Mouse (Mus musculus) stomach, embryonic 15.5 days (tissue): Measurements from ENCODE around the gene Sash3. TPM values are rescaled to one million over a fixed set of nuclear protein-coding genes. Genes with fewer than 3 reads are reported as not detected.
"Not testable (repeated sequence)": the region's sequence is repeated elsewhere in the genome, so short reads cannot be mapped to it uniquely, and the experiment has no call there.

Source experiments
- ATAC-seq: fragments of 200-750 bp; cut with Nextera tagmentation; 2 replicates; pipeline ENCODE4 v1.8.0; 2017; ENCODE audit warnings: low read depth, moderate number of reproducible peaks, moderate TSS enrichment; ENCODE audit not compliant: insufficient read depth, low FRiP score
- H3K27ac ChIP-seq: fragments of 300-500 bp; sonication (generic); 2 replicates; pipeline ENCODE4 v1.5.1; 2015; ENCODE audit warnings: mild to moderate bottlenecking, inconsistent platforms
- H3K27me3 ChIP-seq: fragments of 300-500 bp; sonication (generic); replicated peaks from 2 replicates; pipeline ENCODE4 v1.6.1; 2015; ENCODE audit warnings: inconsistent platforms
- H3K36me3 ChIP-seq: fragments of 300-500 bp; sonication (generic); 2 replicates; pipeline ENCODE4 v1.6.1; 2015; ENCODE audit warnings: inconsistent platforms
- H3K4me1 ChIP-seq: fragments of 300-500 bp; sonication (generic); 2 replicates; pipeline ENCODE4 v1.6.1; 2015; ENCODE audit warnings: inconsistent platforms
- H3K4me2 ChIP-seq: fragments of 300-500 bp; sonication (generic); 2 replicates; pipeline ENCODE4 v1.6.1; 2015; ENCODE audit warnings: mild to moderate bottlenecking, inconsistent platforms
- H3K4me3 ChIP-seq: fragments of 300-500 bp; sonication (generic); replicated peaks from 2 replicates; pipeline ENCODE4 v1.5.1; 2015; ENCODE audit warnings: inconsistent platforms
- H3K9ac ChIP-seq: fragments of 300-500 bp; sonication (generic); 2 replicates; pipeline ENCODE4 v1.6.1; 2015; ENCODE audit warnings: inconsistent platforms
- H3K9me3 ChIP-seq: fragments of 300-500 bp; sonication (generic); 2 replicates; pipeline ENCODE4 v1.6.1; 2016; ENCODE audit warnings: inconsistent platforms
- WGBS: fragments of 180-500 bp; shearing (Covaris S2); methylation state at CpG from one replicate; pipeline ENCODE4 v1.1.7; 2015; 5-methylcytosine and 5-hydroxymethylcytosine counted together
- polyA plus RNA-seq: library from polyadenylated mRNA; unstranded; fragments of >200 nt; fragmentation: Nextera tagmentation; extraction: Ambion mirVana; gene quantifications from 2 replicates; pipeline ENCODE4 v1.2.1, GENCODE M21; 2015

The Sash3 gene
- polyA plus RNA-seq, 1 experiment from 2014 or later: 3.7 TPM

DNA sequence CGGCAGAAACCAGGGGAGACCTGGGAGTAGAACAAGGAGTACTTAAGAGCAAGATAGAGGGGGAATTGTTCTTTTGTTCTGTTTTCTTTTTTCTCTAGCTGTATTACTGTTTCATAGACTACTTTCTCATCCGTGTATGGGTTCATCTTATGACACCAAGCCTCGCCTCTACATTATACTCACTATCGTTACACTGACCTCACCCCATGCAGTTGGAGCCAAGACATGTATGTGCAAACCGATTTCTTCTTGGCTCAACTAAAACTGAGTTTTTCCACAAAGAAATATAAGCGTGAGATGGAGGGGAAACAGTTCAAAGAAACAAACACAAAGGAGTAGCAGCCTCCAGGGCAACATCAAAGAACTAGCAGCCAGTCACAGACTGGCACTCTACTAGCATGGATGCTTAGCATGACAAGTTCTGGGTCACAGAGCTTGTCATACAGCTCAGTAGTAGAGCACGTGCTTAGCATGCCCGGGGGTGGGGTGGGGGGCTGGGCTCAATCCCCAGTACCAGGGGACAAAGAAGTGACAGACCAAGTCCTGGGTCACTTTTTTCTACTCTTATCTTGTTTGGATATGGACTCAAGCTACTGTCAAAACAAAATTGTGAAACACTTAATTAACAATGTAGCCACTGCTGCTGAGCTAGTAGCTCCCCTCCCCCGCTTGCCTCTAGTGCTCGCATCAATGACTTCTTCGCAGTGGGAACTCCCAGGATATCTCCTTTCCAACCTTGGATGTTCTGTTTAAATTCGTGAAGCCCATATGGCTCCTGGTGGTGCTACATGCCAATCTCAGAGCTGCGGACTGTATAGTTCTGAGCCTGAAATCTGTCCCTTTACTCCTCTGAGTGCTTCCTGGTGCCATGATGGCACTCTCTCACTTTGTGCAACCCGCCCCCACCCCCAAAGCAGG, 47.3 kb downstream of the Sash3 start:
- H3K27me3 ChIP-seq: no peaks in the 10 kb centered on the region
- no peak for ATAC-seq

DNA sequence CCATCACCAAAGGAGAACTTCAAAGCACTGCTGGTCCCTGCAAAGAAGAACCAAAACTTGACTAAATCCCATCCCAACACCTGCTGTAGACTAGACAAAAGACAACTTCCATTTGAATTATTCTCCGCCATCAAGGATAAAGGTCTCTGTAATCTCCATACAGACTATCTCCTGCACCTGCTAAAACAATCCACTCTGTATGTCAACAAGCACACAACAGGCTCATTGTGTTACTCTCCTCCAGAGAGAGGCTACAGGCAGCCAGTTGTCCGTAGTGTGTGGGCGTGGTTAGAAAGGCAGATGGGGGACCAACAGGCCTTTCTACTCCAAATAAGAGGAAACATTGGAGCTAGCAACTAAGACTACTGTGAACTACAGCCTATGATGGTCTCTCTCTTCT, 51.6 kb downstream of the Sash3 start:
- H3K27me3 ChIP-seq: no peaks in the 10 kb centered on the region
- no peaks in the 10 kb centered on the region for H3K9me3 ChIP-seq
- ATAC-seq: no peak
- WGBS: 77% methylated on average over 3 of the region's 3 CpGs
- no peak overlapping the region for H3K4me2 ChIP-seq
- H3K27ac ChIP-seq: no peak overlapping the region
- H3K9ac ChIP-seq: no peak overlapping the region
- H3K4me3 ChIP-seq: no peak overlapping the region
- no peaks in the 10 kb centered on the region for H3K36me3 ChIP-seq
- no peaks in the 10 kb centered on the region for H3K4me1 ChIP-seq

More for the DNA sequence above, 47.3 kb downstream of the Sash3 start:
- no peak overlapping the region for H3K4me2 ChIP-seq
- no peaks in the 10 kb centered on the region for H3K9me3 ChIP-seq
- no peak overlapping the region for H3K4me3 ChIP-seq
- WGBS: 80% methylated on average over 14 of the region's 14 CpGs
- no peak overlapping the region for H3K9ac ChIP-seq
- no peak overlapping the region for H3K27ac ChIP-seq
- H3K36me3 ChIP-seq: no peaks in the 10 kb centered on the region
- H3K4me1 ChIP-seq: no peaks in the 10 kb centered on the region

DNA sequence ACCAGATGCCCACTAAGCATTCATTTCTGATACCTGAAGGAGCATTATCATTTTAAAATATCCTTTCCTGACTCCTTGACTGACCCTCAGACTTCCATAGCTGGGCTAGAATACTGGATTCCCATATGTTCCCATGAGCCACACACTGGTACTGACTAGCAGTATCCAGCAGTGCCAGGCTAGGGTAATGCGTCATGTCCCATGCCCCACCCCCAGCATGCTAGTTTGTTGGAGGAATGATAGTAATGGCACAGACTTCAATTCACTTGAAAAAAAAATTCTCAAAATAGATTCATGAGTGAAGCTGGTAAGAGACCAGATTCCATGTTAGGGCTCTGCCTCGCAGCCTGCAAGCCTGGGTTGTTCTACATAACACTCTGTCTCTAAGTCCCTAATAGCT, 52.8 kb downstream of the Sash3 start:
- 87% methylated on average over 2 of the region's 2 CpGs for WGBS
- H3K36me3 ChIP-seq: no peaks in the 10 kb centered on the region
- no peak overlapping the region for H3K9ac ChIP-seq
- H3K4me3 ChIP-seq: no peak overlapping the region
- no peak for ATAC-seq
- H3K4me1 ChIP-seq: no peaks in the 10 kb centered on the region
- no peaks in the 10 kb centered on the region for H3K27me3 ChIP-seq
- no peak overlapping the region for H3K27ac ChIP-seq
- no peak overlapping the region for H3K4me2 ChIP-seq
- no peaks in the 10 kb centered on the region for H3K9me3 ChIP-seq

DNA sequence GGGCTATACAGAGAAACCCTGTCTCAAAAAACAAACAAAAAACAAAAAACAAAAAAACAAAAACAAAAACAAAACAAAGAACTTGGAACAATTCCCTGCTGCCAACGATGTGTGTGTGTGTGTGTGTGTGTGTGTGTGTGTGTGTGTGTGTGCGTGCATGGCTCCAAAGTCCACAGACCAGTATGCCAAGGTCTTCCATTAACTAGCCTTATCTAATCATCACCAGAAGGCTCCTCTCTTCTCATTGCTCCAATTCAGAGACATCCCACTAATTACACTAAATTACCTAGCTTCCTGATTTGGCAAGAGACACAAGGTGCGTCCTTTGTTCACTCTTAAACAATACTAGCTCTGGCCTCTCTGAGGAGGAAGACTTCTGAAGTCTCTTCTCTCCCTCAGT, 54.5 kb downstream of the Sash3 start:
- WGBS: 77% methylated on average over 3 of the region's 3 CpGs
- Histone ChIP-seq H3K27me3 (no peaks in the 10 kb centered on the region), H3K27ac (no peak overlapping the region), H3K4me2 (no peak overlapping the region), H3K9me3 (no peaks in the 10 kb centered on the region), H3K4me1 (no peaks in the 10 kb centered on the region), H3K4me3 (no peak overlapping the region), H3K36me3 (no peaks in the 10 kb centered on the region), H3K9ac (no peak overlapping the region)
- ATAC-seq: no peak

DNA sequence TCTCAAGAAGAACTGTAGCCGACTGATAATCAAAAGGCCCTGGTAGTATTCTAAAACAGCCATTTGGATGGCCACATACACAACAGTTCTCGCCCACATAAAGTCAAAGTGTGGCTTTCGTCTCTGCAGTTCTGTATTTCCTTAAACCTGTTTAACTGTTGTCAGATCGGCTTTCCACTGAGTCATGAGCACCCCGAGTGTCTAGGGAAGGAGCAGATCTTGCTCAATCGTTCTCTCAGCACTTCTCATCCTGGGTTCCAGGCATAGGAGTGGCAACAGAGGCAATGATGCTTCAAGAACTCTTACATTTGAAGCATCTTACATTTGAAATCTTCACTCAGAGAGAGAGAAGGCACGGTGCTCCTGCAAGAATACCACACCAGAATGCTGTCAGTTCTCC, 55.7 kb downstream of the Sash3 start:
- WGBS: 77% methylated on average over 7 of the region's 7 CpGs
- ATAC-seq: no peak

DNA sequence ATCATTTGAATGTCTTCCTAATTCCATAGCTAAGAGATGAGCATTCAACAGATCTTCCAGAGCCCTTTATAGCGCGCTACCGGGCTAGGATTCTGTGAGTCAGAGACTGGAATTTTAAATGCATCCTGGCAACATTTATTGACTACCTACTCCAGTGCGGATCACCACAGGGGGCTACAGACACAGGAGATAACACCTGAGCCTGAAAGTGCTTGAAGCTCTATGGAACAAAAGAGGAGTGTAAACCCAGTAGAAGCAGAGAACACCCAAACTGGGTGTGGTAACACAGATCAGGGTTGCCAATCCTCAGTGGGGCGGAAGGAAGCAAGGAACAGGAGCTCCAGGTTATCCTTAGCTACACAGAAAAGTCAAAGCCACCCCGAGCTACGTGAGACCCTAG, 56.2 kb downstream of the Sash3 start:
- Histone ChIP-seq H3K9me3 (no peaks in the 10 kb centered on the region), H3K4me2 (no peak overlapping the region), H3K27ac (no peak overlapping the region), H3K4me3 (no peak overlapping the region), H3K36me3 (no peaks in the 10 kb centered on the region), H3K4me1 (no peaks in the 10 kb centered on the region), H3K9ac (no peak overlapping the region), H3K27me3 (no peaks in the 10 kb centered on the region)
- WGBS: 82% methylated on average over 7 of the region's 7 CpGs
- ATAC-seq: no peak

More for the DNA sequence above, 55.7 kb downstream of the Sash3 start:
- Histone ChIP-seq H3K9ac (no peak overlapping the region), H3K4me3 (no peak overlapping the region), H3K9me3 (no peaks in the 10 kb centered on the region), H3K27me3 (no peaks in the 10 kb centered on the region), H3K4me1 (no peaks in the 10 kb centered on the region), H3K4me2 (no peak overlapping the region), H3K36me3 (no peaks in the 10 kb centered on the region), H3K27ac (no peak overlapping the region)

DNA sequence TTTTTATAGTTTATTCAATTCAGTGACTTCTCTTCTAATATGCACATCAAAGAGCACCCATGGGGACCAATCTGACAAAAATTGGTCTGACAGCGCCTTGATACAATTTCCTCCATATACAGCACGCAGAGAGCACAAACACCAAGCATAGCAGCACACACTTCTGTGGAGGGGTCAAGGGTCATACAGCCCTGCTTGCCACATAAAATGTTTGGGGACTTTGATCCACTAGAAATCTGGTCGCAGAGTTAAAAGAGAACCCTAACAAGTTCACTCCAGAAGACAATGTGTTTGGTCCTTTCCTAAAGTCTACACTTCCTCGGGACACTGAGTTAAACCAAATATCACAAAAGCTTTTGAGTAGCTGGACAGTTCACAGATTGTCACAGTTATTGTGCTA, 56.8 kb downstream of the Sash3 start:
- H3K27me3 ChIP-seq: no peaks in the 10 kb centered on the region
- H3K4me2 ChIP-seq: no peak overlapping the region
- H3K4me1 ChIP-seq: no peaks in the 10 kb centered on the region
- ATAC-seq: no peak
- H3K27ac ChIP-seq: no peak overlapping the region
- no peak overlapping the region for H3K9ac ChIP-seq
- no peaks in the 10 kb centered on the region for H3K36me3 ChIP-seq
- H3K9me3 ChIP-seq: no peaks in the 10 kb centered on the region
- WGBS: 73% methylated on average over 4 of the region's 4 CpGs
- no peak overlapping the region for H3K4me3 ChIP-seq

DNA sequence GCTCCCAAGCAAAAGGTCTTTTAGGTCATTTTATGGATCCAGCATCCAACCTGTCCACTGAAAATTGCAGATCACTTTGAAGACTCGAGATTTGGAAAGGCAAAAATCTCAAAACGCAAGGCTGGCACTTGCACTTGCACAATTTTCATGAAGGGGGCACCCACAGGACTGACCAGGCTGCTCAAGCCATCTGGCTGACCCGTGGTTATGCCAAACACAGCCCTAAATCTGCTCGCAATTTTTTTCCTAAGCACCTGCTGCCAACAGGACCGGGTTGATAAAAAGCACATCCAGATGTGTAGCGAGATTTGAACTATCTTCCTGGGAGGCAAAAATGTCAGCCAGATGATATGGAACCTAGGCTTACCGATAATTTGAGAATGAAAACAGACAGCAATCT, 57.5 kb downstream of the Sash3 start:
- Histone ChIP-seq H3K4me1 (no peaks in the 10 kb centered on the region), H3K27ac (no peak overlapping the region), H3K4me3 (no peak overlapping the region), H3K27me3 (no peaks in the 10 kb centered on the region), H3K4me2 (no peak overlapping the region), H3K9ac (no peak overlapping the region), H3K9me3 (no peaks in the 10 kb centered on the region), H3K36me3 (no peaks in the 10 kb centered on the region)
- no peak for ATAC-seq
- WGBS: 79% methylated on average over 7 of the region's 7 CpGs

DNA sequence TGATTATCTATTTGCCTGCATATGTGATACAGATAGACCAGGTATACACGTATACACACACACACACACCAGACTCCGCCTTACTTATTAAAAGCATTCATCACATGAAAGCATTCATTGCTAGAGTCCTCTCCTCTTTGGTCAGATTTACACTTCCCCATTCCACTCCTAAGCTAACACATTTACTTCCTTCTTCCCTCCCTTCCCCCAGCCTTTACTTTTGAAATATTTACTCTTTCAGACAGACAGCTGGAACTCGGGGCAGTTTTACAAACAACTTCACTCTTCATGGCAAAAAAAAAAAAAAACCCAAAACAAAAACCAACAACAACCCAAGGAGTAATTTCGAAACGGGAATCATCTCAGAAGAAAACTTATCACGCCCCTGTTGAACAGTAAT, 58.2 kb downstream of the Sash3 start:
- Histone ChIP-seq H3K4me2 (no peak overlapping the region), H3K27ac (no peak overlapping the region)
- no peak for ATAC-seq

DNA sequence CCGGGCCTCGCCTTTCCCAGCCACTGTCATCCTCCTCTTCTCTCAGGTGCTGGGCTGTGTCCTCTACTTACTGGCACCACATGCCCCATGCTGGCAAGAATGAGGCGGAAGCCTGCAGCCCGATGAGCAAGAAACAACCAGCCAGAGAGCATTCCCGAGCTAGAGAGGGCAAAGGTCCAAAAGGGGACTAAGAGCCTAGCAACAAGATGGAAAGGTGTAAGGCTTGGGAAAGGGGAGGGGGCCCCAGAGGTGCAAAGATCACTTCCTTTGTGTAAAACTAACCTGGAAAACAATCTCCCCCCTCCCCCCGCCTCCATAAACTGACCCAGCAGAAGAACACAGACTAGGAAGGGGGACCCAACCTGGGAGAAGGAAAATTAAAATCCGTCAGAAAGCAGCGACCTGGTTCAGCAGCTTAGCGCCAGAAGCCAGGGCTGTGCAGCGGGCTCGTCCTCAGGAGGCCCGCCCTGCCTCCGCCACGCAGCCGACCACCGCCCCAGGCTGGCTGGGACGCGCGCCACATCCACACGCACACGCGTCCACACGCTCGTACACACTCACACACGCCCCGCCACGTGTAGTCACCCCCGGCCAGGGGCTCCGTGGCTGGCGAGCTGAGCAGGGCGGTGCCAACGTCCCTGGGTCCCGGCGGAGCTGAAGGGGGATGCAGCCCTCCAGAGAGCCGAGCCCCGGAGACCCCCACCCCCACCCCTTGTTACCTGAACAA, 61.7 kb downstream of the Sash3 start:
- ATAC-seq: peak; percentile 69
- peak overlapping the region; percentile 52 for H3K4me2 ChIP-seq
- no peaks in the 10 kb centered on the region for H3K27me3 ChIP-seq
- WGBS: 11% methylated on average over 36 of the region's 36 CpGs
- H3K27ac ChIP-seq: peak overlapping the region; percentile 57
- H3K9me3 ChIP-seq: no peaks in the 10 kb centered on the region
- H3K4me3 ChIP-seq: peak overlapping the region; percentile 64
- no peaks in the 10 kb centered on the region for H3K4me1 ChIP-seq
- peak overlapping the region; percentile 44 for H3K9ac ChIP-seq
- no peaks in the 10 kb centered on the region for H3K36me3 ChIP-seq

More for the DNA sequence above, 58.2 kb downstream of the Sash3 start:
- H3K36me3 ChIP-seq: no peaks in the 10 kb centered on the region
- no peaks in the 10 kb centered on the region for H3K4me1 ChIP-seq
- no peak overlapping the region for H3K4me3 ChIP-seq
- WGBS: 68% methylated on average over 6 of the region's 6 CpGs
- H3K9ac ChIP-seq: no peak overlapping the region
- no peaks in the 10 kb centered on the region for H3K27me3 ChIP-seq
- H3K9me3 ChIP-seq: no peaks in the 10 kb centered on the region

DNA sequence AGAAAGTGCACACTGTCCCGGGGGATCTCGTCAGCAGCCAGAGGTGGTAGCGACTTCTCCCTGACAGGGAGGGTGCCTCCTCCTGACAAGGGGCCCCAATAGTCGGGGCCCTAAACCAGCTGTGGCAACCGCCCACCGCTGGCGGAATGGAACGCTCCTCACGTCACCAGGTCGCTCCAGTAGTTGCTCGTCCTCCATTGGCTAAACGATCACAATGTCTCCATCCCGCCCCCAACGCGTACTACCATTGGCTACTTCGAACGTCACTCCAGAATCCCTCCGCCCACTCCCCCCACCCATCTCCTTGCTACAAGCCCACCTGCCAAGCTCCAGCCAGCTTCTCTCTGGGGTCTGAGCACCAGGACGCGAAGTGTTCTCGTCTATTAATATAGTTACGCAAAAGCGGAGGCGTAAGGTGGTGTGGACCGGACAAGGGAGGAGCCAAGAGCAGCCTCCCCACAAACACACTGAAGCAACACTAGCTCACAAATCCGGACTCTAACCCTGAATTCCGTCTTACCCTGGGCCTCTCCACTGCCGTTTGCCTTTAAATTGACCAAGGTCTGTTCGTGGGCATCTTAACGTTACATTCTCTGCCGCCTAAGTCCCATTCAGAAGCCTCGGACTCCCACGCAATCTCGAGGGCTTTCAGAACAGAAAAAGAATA, 62.4 kb downstream of the Sash3 start, which contains the start of gene Zdhhc9:
TSS of gene Zdhhc9 (minus strand) at position 360 of the 667 bp plus-strand sequence.
- H3K9me3 ChIP-seq: no peaks in the 10 kb centered on the region
- no peaks in the 10 kb centered on the region for H3K27me3 ChIP-seq
- peak; percentile 98 for ATAC-seq
- H3K9ac ChIP-seq: peak within 1 kb of the TSS; percentile 44
- peak within 1 kb of the TSS; percentile 64 for H3K4me3 ChIP-seq
- peak within 1 kb of the TSS; percentile 72 for H3K27ac ChIP-seq
- H3K36me3 ChIP-seq: no peaks in the 10 kb centered on the region
- peak within 1 kb of the TSS; percentile 52 for H3K4me2 ChIP-seq
- 12% methylated on average over 33 of the region's 34 CpGs for WGBS
- H3K4me1 ChIP-seq: no peaks in the 10 kb centered on the region

DNA sequence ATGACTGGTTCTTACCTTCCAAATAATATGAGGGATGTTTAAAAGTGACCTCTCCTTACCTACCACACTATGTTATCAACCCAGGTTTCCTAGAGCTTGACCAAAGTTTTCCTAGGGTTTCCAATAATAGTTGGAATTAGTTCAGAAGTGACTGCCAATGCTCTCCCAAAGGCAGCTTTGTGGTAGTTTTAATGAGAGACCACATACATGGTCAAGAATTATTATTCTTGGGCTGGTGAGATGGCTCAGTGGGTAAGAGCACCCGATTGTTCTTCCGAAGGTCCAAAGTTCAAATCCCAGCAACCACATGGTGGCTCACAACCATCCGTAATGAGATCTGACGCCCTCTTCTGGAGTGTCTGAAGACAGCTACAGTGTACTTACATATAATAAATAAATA, 63.5 kb downstream of the Sash3 start:
- H3K27me3 ChIP-seq, ATAC-seq, H3K4me2 ChIP-seq, H3K4me3 ChIP-seq, H3K9ac ChIP-seq, H3K27ac ChIP-seq, H3K36me3 ChIP-seq, H3K9me3 ChIP-seq, H3K4me1 ChIP-seq: not testable (repeated sequence)
- 69% methylated on average over 4 of the region's 4 CpGs for WGBS
